In the genomic region with DNA sequence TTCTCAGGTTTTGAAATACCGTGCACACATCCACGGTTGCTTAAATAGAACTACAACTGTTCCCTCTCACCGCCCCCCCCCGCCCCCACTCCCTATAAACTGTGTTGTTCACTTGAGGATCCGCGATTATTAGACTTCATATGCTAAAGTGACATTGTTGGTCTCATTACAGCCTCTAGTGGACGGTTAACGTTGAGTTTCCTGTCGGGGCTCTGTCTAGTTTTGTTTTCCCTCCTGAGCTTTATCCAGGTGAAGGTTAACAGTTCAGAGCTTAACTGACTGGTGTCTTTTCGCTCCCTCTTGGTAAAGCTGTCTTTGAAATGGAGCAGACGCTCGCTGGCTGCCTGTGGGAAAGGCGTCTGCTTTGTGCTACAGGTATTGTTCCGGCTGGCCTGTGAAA, we compare ENCODE assay signal across 8 mouse cellular contexts. TPM values are rescaled to one million over a fixed set of nuclear protein-coding genes. Genes with fewer than 3 reads are reported as not detected.
A peak's percentile ranks its signal among the peaks of the same experiment; 100 is the strongest.
DNase-seq lines count a peak whose midpoint lies in the region; ATAC-seq and TF ChIP-seq lines count a peak whose summit lies in the region.

No protein-coding gene starts in this region.

- ATAC-seq in forebrain, embryonic 16.5 days, result no peak
- no peak for ATAC-seq in intestine, postnatal 0 days

- TF ChIP-seq CTCF in bone marrow macrophage, adult 2 months (IDR thresholded peaks at IDR 0.05; ENCODE audit: low read depth, low read length), result peak; percentile 33; the same call in 1 of the 2 replicates
- peak; percentile 81 for TF ChIP-seq CTCF in intestine, postnatal 0 days (IDR thresholded peaks at IDR 0.05; ENCODE audit: low read depth)
- peak; percentile 31; the same call in 1 of the 2 replicates for TF ChIP-seq CTCF in small intestine, adult 2 months (IDR thresholded peaks at IDR 0.05; ENCODE audit: extremely low read depth, insufficient read length, insufficient replicate concordance, low read depth, low read length)

- WGBS in forebrain, embryonic 16.5 days, result 1% methylated on average over 14 of the region's 14 CpGs
- 4% methylated on average over 14 of the region's 14 CpGs for WGBS in intestine, postnatal 0 days
- 5% methylated on average over 14 of the region's 14 CpGs for WGBS in small intestine, adult 2 months

- peak overlapping the region; percentile 97; the same call in 1 of the 2 replicates for H3K4me3 ChIP-seq in bone marrow macrophage, adult 2 months (ENCODE audit: insufficient read depth, low read length)
- H3K4me3 ChIP-seq in forebrain, embryonic 16.5 days (replicated peaks; ENCODE audit: low read length), result peak overlapping the region; percentile 92
- peak overlapping the region; percentile 89 for H3K4me3 ChIP-seq in intestine, postnatal 0 days (ENCODE audit: low read depth, low read length)
- H3K4me3 ChIP-seq in small intestine, adult 2 months (ENCODE audit: low read depth, low read length), result peak overlapping the region; percentile 24; the same call in 1 of the 2 replicates

- H3K36me3 ChIP-seq in forebrain, embryonic 16.5 days (ENCODE audit: control insufficient read depth, insufficient read depth), result no peaks in the 10 kb centered on the region
- H3K36me3 ChIP-seq in intestine, postnatal 0 days (ENCODE audit: control insufficient read depth, insufficient read depth), result no peaks in the 10 kb centered on the region
- no peaks in the 10 kb centered on the region for H3K36me3 ChIP-seq in small intestine, adult 2 months (ENCODE audit: control insufficient read depth, insufficient read depth, low read length)

- peaks cover 31% of the 10 kb centered on the region for H3K4me1 ChIP-seq in bone marrow macrophage, adult 2 months (ENCODE audit: control insufficient read depth, insufficient read depth, low read length)
- H3K4me1 ChIP-seq in forebrain, embryonic 16.5 days (replicated peaks; ENCODE audit: control insufficient read depth, insufficient read depth, low read length), result peaks cover 28% of the 10 kb centered on the region
- H3K4me1 ChIP-seq in intestine, postnatal 0 days (replicated peaks; ENCODE audit: control insufficient read depth, insufficient read depth, low read length), result peaks cover 9% of the 10 kb centered on the region
- H3K4me1 ChIP-seq in small intestine, adult 2 months (ENCODE audit: control insufficient read depth, insufficient read depth, insufficient read length, low read length), result peaks cover 6% of the 10 kb centered on the region

- no peaks in the 10 kb centered on the region for H3K27me3 ChIP-seq in forebrain, embryonic 16.5 days (replicated peaks; ENCODE audit: control insufficient read depth, insufficient read depth, low read length)
- H3K27me3 ChIP-seq in intestine, postnatal 0 days (replicated peaks; ENCODE audit: control insufficient read depth, insufficient read depth, low read length), result no peaks in the 10 kb centered on the region
- H3K27me3 ChIP-seq in small intestine, adult 2 months (ENCODE audit: control insufficient read depth, insufficient read depth, low read length), result no peaks in the 10 kb centered on the region

- peak overlapping the region; percentile 68 for H3K4me2 ChIP-seq in forebrain, embryonic 16.5 days (ENCODE audit: low read length)
- peak overlapping the region; percentile 87 for H3K4me2 ChIP-seq in intestine, postnatal 0 days (replicated peaks; ENCODE audit: low read depth)

- 0 out of 2 replicates have a peak overlapping the region, but pooled peaks have one; percentile 29 for H3K9ac ChIP-seq in forebrain, embryonic 16.5 days (replicated peaks; ENCODE audit: low read depth, low read length)
- H3K9ac ChIP-seq in intestine, postnatal 0 days (ENCODE audit: low read depth, low read length), result no peak overlapping the region

- no peak overlapping the region for H3K27ac ChIP-seq in bone marrow macrophage, adult 2 months (ENCODE audit: insufficient read depth, low read depth, low read length)
- H3K27ac ChIP-seq in forebrain, embryonic 16.5 days (ENCODE audit: low read length), result no peak overlapping the region
- no peak overlapping the region for H3K27ac ChIP-seq in intestine, postnatal 0 days (ENCODE audit: low read depth, low read length)
- H3K27ac ChIP-seq in small intestine, adult 2 months (ENCODE audit: insufficient read depth, low read depth, low read length), result no peak overlapping the region

- peak; percentile 30 for DNase-seq in cerebellum, adult 11-12 months
- DNase-seq in cerebellum, adult 11 months, result no peak
- DNase-seq in lung, postnatal 10 days, result peak; percentile 60
- DNase-seq in layer of hippocampus, adult 8-10 months (ENCODE audit: low spot score in 2 of 2), result no peak

- TF ChIP-seq POLR2A in bone marrow macrophage, adult 2 months (IDR thresholded peaks at IDR 0.05; ENCODE audit: borderline replicate concordance, low read depth, low read length), result no peak
- no peak for TF ChIP-seq POLR2A in small intestine, adult 2 months (IDR thresholded peaks at IDR 0.05; ENCODE audit: low read depth, low read length)

- no peaks in the 10 kb centered on the region for H3K9me3 ChIP-seq in forebrain, embryonic 16.5 days (ENCODE audit: control insufficient read depth, low read length)
- no peaks in the 10 kb centered on the region for H3K9me3 ChIP-seq in intestine, postnatal 0 days (ENCODE audit: control insufficient read depth)

RNA-seq across cellular contexts. Expression of a gene that starts 1.8 kb away (rescaled TPM):
- polyA plus RNA-seq in bone marrow macrophage, adult 2 months (2012; ENCODE audit: insufficient read depth, insufficient read length, missing spikeins), result 23.0 and 24.5 TPM in 2 replicates
- polyA plus RNA-seq in forebrain, embryonic 16.5 days (2015; fragmentation: Nextera tagmentation; extraction: Ambion mirVana), result 12.1 and 15.3 TPM in 2 replicates
- polyA plus RNA-seq in intestine, postnatal 0 days (2015; fragmentation: Nextera tagmentation; extraction: Ambion mirVana), result 6.1 and 9.4 TPM in 2 replicates
- polyA plus RNA-seq in small intestine, adult 2 months (2012; rRNA removed), result 9.2 and 34.9 TPM in 2 replicates
- total RNA-seq in layer of hippocampus, adult 8-10 months (2022), result 100 to 1,000 TPM; 123 to 159 (median 132) TPM

Comparison
In these comparisons a context has a peak if more than half of its experiments do, and no peak if none do; other contexts are left out.
1. DNase-seq: peak in cerebellum, adult 11-12 months (single experiment) and lung, postnatal 10 days (single experiment); none in cerebellum, adult 11 months (single experiment) and layer of hippocampus, adult 8-10 months (0 of 2).
2. H3K4me3 ChIP-seq: peak in every context shown above with its lines; median percentile 97 in bone marrow macrophage, adult 2 months; 92 in forebrain, embryonic 16.5 days; 89 in intestine, postnatal 0 days; 24 in small intestine, adult 2 months.
3. CTCF ChIP-seq: peak in every context shown above with its lines; median percentile 81 in intestine, postnatal 0 days; 33 in bone marrow macrophage, adult 2 months; 31 in small intestine, adult 2 months.